Mouse (Mus musculus) lung, postnatal 4 days (tissue): ENCODE measurements around the gene Cap2.

Experiments used
- DNase-seq, 2 experiments: peaks; one replicate each; pipeline ENCODE4 v3.0.0; 2021

Cap2 gene

DNA sequence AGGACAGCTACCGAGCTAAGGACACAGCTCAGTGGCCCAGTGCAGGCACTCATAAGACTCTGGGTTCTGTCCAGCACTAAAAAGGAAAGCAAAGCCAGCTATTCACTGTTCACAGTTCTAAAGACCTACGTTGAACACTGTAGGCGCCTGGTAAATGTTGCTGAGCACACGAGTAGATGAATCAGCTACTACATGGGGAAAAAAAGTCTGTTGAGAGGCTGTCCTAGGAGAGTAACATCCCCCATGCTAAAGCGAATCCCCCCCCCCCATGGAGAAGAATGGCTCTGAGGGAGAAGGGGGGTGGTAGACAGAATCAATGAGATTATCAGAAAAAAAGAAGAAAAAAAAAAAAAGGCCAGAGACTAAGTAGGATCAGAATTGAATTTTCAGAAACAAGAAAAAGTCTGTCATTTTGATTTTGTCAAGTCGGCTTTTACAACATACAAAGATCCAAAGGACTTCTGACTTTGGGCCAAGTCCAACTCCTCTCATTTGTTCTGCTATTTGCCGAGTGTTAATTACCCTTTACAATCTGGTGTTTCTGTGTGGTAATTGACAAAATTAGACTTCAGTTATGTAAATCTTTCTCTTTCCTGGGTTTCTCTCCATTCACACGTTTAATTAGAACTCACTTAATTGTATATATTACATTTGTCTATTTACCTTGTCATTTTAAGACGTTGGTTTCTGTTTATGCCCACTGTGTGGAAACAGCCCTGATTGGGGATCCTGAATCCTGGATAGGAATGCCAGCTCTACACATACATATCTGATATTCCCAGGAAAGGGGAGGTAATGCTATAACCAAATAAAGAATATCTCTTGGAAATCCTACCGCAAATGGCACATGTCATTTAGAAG, 139.2 kb downstream of the Cap2 start:
- DNase-seq = no peak

DNA sequence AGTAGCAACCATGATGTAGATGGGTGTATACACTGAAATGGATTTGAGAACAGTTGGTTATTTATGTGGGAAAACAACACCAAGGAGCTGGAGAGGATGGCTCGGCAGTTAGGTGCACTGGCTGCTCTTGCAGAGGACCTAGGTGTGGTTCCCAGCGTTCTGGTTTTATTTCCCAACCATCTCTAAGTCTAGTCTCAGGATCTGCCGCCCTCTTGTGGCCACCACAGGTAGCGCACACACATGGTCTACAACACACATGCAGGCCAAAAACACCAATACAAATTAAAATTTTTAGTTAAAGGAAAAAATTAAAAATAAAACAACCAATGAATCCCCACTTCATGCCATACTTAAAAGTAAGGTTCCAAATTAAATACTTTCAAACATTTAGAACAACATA, 140.7 kb downstream of the Cap2 start:
- DNase-seq = no peak

DNA sequence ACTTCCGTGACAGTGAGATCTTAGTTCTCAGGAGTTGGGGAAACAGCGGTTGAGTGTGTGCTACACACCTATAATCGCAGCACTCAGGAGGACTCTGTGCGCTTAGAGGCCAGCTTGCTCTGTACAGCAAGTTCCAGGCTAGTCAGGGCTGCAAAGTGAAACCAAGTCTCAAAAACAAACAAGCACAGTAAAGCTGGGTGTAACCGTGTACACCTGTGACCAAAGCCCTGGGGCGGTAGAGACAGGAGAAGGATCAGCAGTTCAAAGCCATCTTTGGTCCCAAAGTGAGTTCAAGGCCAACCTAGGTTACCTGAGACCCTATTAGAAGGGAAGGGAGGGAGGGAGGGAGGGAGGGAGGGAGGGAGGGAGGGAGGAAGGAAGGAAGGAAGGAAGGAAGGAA, 142.5 kb downstream of the Cap2 start:
- DNase-seq = no peak

DNA sequence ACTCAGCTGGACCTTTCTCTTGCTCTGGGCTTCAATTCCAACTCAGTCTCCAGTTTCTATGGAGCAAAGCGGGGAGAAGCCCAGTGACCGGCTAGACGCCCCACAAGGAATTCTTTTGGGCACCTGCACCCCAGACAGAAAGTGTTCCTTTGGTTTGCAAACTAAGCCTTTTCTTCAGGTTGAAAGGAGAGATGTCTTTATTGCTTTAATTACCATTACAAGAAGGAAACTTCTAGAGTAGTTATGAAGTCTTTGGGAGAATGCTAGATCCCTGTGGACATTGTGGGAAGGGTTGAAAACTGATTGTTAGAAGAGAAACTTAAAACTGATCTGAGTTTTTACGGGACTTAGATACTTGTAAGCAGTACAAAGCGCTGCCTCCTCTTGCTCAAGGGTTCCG, 143.8 kb downstream of the Cap2 start:
- DNase-seq = no peak

DNA sequence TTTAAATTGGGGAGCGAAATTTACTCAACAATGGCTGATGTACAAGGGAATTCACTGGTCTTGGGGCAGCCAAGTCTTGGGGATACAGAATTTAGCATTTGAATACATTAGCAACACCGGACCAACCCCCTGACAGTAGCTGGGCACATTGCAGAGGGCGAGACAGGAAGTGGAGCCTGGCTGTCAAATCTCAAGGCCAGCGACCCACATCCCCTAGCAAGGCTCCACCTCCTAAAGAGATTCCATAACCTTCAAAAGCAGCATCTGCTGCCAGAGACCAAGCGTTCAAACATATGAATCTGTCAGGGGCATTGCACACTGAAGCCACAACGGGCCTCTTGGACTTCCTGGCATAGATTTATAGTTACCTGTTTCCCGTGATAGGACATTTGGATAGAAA, 150.2 kb downstream of the Cap2 start:
- no peak for DNase-seq

DNA sequence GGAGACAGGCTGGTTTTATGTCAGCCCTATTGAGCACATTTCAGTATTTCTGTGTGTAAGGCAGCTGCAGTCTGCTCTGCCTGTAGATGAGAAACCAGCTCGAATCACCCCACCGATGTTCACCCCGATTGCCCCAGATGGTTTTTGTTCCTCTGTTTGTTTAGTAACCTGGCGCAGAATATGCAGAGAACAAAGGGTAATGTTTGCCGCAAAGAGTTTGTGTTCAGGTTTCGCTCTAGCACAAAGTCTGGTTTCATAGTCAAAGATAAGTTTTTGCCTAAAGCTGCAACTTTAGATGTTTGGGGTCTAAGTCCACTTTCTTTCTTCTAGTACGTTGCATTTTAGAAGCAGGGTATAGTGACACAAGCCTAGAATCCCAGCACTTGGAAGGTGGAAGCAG, 151.0 kb downstream of the Cap2 start:
- no peak for DNase-seq

DNA sequence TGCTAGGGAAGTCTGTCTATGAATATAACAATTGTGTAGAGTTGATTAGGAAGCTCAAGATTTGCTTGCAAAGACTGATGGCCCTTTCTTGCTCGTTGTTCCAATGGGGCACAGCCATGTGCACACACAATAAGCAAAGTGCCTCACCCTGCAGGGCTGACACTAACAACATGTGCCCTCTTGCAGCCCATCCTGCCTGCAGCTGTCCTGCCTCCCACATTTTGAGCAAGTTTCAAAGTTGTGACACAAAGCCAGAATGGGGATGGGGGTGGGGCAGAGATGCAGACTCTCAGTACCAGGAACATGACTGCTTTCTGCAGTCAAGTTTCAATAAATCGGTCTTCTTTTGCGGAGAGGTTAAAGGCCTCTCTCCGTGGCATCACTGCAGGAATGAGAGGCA, 152.0 kb downstream of the Cap2 start:
- DNase-seq = no peak

DNA sequence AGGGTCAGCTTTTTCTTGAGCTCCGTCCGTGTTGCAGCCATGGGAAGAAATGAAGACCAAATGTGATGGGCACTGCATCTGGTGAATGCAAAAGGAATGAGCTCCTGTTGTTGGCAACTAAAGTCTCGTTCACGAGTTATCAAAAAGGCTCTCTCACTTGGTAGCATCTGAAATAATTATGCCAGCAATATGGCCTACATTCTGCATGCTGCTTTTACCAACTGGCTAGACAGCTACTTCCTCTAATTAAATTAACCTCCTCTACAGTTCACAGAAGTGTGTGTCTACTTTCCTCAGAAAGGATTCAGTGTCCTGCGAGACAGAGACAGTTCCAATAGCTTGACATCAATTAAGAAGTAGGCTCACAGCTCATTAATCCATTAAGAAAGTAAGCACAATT, 152.9 kb downstream of the Cap2 start:
- no peak for DNase-seq

DNA sequence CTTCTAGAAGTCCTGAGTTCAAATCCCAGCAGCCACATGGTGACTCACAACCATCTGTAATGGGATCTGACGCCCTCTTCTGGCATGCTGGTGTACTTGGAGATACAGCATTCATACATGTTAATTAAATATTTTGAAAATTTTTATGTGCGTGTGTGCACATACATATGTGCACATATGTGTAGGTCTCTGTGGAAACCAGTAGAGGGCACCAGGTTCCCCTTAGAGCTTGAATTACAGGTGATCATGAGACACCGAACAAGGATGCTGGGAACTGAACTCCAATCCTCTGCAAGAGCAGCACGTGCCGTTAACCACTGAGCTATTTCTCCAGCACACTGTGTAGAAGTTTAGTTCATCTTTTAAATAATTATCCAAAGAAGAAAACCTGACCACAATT, 157.6 kb downstream of the Cap2 start:
- DNase-seq = no peak

DNA sequence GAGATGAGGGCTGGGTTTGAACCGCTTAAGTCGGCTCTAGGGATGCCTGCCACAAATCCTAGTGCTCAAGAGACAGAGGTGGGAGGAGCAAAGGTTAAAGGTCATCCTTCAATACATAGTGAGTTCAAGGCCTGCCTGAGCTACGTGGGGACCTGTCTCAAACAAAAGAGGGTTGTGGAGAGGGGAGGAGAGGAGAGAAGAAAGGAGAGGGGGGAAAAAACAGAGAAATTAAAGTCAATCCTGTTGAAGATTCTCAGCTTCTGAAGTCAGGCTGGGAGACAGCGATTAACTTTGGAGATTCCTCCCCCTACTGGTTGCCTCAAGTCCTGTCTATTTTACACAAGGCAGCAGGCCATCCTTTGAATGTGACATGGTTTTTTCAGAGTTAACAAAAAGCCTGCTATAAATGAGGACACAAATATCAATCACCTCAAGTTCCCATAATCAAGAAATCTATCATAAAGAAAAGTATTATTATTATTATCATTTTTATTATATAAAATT, 161.9 kb downstream of the Cap2 start:
- peak in 1 of 2 experiments; percentile 30 for DNase-seq

DNA sequence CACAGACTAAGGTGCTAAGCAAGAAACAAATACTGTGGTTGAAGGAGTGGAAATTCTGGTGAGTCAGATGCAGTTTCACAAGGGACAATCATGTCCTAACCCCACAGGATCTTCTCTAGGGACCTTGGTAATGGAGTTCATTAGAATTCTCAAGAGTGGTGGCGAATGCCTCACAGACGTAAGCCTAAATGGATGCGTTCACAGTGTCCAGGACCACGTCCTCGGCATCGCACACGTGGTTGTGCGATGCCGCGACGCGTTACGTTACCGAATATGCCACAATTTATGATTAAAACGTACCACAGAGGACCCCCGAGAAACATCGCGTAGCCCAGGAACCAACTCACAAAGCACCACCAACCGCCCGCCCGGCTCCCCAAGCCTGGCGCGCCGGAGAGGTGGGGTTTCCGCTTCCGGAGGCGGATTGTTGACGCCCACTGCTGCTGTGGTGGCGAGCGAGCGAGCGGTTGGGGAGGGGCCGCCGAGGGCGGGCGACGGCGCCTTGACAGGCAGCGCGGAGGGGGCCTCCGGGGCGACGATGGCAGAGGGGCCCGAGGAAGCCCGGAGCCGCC, 167.5 kb downstream of the Cap2 start, which contains the start of gene Fam8a1:
Gene Fam8a1, plus strand, starts transcription at position 475 of the 572 bp plus-strand sequence.
- DNase-seq = peak; percentile 94 to 95

DNA sequence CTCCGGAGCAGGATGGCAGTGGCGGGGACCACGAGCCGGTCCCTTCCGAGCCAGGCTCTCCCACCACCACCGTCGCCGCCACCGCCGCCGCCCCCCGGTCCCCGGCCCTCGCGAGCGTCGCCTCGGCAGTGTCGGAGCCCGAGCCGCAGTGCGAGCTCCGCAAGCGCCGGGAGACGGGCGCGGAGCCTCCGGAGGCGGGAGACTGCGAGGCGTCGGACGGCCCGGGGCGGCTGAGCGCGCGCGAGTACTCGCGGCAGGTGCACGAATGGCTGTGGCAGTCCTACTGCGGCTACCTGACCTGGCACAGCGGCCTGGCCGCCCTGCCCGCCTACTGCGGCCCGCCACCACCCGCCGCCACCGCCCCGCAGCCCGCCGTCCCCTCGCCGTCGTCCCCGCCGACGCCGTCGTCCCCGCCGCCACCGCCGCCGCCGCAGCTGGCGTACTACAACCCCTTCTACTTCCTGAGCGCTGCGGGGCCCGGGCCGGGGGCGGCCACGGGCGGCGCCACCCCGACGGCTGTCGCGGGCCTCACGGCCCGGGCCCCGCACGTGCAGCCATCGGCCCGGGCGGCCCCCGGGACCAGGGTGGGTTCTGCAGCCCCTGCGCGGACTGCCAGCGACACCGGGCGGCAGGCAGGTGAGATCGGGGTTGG, 168.1 kb downstream of the Cap2 start:
- DNase-seq = peak; percentile 33 to 48

DNA sequence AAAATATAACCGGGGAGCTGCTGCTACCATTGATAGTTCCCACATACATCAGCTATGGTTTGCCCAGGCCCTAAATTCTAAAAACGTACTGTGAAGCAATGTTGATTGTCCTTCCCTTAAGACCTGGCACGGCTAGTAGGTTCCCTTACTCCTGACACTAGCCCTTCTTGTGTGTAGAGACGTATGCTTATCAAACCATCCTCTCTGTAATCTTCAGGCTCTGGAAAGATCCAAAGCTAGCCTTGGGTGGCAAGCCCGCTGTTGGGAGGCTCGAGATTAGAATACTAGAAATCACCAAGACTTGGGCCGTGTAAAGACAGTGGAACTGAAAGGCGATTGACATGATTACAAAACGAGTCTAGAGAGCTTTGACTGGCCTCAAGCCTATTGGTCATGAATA, 168.9 kb downstream of the Cap2 start:
- no peak for DNase-seq

DNA sequence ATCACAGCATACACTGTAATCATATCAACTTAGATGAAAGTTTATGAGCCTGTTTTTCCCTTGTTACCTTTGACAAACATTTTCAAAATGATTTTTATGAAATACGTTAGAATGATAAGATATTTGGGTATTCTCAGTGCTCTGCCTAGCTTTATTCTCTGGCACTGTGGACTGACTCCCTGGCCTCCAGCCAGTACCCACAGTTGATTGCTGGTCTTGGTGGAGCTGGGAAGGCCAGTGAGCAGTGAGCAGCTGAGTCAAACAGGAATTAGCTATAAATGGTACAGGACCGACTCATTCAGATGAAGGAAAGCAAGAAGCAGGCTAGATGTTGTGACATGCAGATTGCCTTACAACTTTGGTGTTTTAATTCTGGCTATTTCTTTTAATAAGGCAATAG, 173.0 kb downstream of the Cap2 start:
- DNase-seq = no peak

DNA sequence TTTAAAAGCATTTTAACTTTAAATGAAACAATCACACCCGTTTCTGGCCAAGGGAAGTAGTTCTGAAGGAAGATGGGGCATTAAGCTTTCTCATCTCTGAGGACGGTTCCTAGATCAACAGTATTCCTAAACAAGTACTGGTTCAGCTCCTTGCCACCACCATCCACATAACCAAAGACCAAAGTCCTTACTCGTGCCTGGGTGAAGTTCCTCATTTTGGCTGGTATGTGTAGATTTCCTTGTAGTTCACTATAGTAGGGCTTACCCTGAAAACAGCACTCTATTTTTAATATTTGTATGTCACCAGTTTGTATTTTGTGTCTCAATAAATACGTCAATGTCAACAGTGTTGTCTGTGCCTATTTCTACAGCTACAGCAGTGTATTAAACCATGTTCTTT, 176.1 kb downstream of the Cap2 start:
- DNase-seq = no peak

DNA sequence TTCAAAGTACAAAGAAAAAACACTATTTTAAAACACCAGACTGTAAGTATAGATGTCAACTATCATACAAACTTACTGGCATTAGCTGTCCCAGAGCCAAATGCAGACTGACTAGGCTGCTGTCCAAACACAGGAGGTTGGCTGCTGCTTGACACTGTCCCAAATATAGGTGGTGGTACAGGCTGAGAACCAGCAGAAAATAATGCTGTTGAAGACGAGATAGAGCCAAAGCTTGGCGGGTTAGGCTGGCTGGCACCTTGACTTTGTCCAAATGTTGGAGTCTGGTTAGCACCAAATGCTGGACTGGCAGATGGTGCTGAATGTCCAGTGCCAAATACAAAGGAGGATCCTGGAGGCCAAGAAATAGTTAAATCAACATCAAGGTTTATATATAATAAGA, 181.3 kb downstream of the Cap2 start:
- no peak for DNase-seq

DNA sequence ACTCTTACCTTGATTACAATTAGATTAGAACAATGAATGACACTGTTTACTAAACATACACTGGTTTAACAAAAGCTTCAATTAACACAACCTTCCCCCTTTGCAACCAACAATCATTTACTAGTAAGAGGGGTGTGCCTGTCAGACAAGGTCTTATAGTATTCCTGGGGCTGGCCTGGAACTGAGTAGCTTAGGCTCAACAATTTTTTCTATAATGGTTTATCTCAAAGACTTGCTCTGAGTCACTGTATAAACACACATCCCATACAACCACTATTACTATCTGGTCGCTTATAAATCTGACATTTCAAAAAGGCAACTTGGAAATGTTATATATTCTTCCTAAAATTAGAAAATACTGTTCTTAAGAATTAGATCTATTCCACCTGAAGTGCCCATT, 181.7 kb downstream of the Cap2 start:
- DNase-seq = no peak

DNA sequence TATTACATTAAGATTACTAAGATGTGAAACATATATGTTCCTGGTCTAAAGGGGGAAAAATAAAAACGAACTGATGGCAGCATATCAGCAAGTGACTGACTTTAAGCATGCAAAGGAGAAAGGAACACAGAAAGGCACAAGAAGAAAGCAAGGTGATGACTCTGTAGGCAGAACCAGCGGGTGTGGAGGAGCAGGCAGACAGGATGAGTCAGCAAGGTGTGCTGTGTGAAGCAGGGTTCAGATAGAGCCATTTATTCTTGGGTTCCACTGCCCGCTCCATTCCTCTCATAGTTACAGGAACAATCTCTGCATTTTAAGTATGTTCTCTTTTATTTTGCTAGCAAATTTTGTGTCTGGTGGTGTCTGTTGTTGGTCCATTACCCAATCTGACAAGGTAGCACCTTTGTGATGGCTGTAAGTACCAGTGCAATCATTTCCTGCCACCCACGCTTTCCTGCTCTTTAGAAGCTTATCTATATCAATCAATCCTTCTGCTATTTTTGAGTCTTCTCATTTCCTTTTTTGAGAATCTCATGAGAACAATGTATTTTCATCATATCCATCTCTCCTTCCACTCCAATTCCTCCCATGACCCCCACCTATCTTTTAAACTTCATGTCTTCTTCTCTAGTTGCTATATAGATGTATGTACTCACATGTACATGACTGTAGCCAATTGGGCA, 189.1 kb downstream of the Cap2 start:
- no peak for DNase-seq

DNA sequence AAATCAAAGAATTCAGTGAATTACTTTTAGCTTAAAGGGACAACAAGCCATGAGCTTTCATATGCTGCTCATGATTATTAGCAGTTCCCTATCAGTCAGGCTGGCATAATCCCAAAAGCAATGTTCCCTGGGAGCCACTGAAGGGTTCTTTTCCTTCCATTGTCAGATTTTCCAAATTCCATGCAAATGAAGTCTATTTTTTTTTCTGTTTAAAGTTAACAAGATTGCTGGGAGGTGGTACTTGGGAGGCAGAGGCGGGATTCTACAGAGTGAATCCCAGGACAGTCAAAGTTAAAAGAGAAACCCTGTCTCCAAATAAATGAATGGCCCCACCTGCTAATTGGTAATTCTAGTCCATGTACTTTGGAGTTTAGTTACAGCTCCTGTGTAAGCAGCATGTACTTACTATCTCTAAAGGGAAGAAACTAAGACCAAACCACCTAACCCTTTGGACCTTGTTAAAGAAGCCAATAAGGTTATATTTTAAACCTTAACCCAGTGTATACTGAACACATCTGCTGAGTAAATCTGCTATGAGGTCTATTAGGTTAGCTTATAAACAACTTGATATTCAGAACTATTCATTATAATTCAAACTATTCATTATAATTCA, 193.8 kb downstream of the Cap2 start:
- DNase-seq = no peak

DNA sequence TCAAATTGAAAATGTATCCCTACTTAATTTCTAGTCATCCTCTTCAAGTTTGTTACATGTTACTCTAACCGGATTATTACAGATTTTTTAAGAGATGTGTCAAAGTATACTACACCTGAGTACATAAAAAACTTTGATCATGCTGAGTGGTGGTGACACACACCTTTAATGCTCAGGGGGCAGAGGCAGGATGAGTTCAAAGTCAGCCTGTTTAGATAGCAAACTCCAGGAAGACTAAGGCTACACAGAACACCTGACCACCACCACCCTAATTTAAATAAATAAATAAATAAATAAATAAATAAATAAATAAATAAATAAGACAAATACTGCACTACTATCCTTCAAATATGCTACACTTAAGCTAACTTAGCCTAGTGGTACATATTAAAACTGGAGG, 194.3 kb downstream of the Cap2 start:
- DNase-seq = no peak

DNA sequence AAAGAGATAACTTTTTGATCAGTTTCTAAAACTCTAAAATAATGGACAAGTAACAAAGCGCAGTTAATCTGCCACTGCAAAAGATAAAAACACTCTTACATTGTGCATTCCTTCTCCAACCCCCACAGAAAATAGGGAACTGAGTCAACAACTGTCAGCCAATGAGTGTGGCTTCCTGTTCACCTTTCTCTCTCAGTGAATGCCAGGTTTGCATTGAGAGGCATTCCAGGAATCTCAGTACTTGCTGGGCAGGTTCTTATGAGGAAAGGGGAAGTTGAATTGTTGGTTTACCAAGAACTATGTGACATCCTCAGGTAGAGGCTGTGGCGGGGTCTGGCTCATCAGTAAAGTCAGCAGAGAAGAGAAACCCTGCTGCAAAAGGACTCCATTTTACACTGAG, 195.1 kb downstream of the Cap2 start:
- peak in 1 of 2 experiments; percentile 19 for DNase-seq

DNA sequence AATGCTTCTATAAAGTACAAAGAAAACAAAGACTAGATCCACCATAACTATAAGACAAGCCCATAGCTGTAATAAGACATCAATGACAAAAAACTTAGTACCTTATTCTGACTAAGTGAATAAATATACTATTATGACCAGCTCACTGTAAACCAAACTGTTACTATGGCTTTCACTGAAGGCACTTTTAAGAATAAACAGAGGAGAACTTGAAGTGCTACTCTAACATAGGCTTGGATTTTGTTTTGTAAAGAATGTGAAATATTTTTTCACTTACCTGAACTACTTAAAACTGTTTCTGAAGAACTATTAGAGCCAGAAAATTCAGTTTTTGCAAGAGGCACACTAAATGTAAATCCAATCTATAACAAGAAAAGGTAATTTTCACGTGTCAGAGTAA, 197.7 kb downstream of the Cap2 start:
- DNase-seq = no peak
